Mouse (Mus musculus) right cerebral cortex, postnatal 25 days (tissue): ENCODE measurements at regions not wholly inside any gene's neighbourhood (a gene's known extent, or its start where the extent isn't known, plus 50 kb on each side); places are given as distances from the start of the nearest gene placed in this dataset.

ENCODE experiments used
- DNase-seq: peaks from one replicate; pipeline ENCODE4 v3.0.0; 2022

DNA sequence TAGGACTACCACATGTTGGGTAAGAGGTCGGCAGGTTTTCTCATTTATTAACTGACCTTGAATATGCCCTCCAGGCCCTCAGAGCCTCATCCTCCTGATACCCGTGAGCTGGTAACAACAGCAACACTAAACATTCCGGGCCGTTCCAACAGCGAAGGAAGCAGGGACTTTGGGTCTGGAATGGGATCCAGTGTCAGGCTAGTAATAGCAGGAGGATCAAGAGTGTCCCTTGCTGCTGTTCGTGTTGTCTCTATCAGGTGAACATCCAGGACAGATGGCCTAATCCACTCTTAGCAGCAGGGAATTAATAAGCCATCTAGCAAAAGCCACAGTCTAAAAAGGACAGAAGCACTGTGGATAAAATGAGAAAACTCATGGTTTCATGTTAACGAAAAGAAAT, 106.7 kb downstream of the Cpeb2 start:
- no peak for DNase-seq

DNA sequence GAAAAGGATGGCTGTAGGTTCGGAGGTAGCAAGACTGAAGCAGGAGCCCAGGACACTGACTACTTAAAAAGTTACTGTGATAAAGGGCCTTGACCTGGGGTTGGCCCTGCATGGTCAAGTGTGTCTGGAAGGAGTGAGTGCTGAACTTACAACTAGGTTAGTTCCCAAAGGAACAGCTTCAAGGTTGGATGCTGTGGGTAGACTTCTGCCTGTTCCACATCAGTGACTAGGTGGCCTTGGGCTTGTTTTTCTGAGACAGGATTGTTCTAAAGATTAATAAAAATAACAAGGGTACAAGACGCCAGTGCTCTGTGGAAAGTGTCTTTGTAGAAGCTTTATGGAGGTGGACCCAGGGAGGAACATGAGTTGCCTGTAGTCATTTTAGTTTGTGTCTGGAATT, 108.5 kb downstream of the Cpeb2 start:
- DNase-seq: no peak

DNA sequence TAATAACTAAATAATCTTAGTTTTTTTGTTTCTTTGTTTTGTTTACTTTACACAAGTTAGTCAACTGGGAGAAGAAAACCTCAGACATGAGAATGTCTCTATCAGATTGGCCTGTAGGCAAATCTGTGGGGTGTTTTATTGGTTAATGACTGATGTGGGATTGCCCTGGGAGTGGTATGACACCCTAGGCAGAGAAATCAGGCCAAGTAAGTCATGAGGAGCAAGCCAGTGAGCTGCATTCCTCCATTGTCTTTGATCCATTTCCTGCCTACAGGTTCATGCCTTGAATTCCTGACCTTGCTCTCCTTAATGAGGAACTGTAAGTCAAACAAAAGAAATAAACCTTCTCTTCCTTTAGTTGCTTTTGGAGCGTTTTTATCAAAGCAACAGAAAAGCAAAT, 111.5 kb downstream of the Cpeb2 start:
- no peak for DNase-seq

GRCm38 (mm10) chr5:43350987-43351386, 118.0 kb downstream of the Cpeb2 start:
- DNase-seq: no peak

- DNase-seq: no peak
These were observed 120.3 kb downstream of the Cpeb2 start for GRCm38 (mm10) chr5:43353021-43353990.

GRCm38 (mm10) chr5:43354351-43354942, 121.5 kb downstream of the Cpeb2 start:
- no peak for DNase-seq

GRCm38 (mm10) chr5:43355026-43355580, 122.1 kb downstream of the Cpeb2 start:
- peak; percentile 79 for DNase-seq

DNA sequence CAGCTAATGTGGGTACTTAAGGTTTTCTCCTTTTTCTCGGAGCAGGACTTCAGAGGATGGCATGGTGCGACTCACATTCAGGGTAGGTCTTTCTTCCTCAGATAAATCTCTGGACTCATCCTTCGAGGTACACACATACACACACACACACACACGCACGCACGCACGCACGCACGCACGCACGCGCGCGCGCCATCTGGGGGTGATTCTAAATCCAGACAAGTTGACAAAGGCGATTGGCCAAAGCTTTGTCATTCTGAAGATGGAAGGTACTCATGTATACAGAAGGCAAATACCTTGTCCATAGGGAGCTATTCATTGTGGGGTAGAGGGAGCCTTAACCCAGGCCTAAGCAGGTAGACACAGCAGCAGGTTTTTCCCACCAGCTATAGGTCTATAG, 122.9 kb downstream of the Cpeb2 start:
- DNase-seq: no peak

DNA sequence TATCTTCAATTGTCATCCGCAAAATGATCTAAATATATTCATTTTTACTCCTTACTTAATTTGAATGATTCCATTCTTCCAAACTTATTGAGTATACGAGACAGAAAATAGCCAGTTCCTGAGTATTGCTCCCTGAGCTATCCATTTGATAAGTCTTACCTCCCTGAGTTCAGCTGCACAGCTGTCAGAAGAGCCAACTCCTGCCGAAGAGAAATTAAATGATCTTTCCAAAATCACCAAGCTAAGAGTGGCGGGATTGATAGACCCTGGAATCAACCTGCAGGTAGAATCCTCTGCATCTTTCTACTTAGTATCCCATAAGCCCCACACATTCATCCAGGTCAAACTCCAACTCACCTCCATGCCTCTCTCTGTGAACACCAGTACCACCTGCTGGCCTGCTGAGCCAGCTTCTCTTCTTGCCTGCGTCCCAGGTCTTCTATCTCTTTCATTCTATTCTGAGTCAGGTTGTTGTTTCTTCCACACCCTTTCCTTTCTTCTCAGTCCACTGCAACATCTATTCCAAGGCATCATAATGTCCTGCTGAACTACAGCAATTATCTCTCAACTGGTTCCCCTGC, 124.2 kb downstream of the Cpeb2 start:
- DNase-seq: no peak

GRCm38 (mm10) chr5:43357901-43358300, 124.9 kb downstream of the Cpeb2 start:
- no peak for DNase-seq

- no peak for DNase-seq
These were observed 126.2 kb downstream of the Cpeb2 start for GRCm38 (mm10) chr5:43358928-43359765.

DNA sequence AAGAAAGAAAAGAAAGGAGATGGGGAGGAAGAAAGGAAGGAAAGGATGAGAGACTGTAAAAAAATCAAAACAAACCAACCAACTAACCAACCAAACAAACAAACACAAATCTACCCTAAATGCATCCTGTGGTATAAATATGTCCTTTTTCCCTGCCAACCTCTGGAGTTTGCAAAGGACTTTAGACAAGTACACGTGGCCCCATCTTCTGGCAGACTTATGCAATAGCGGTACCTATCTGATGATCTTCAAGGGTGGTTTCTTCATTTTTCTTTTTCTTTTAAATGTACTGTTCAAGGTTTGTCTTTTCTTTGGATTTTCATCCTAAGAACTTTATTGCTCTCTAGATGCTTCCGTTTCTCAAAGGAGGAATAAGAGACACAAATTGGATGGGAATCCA, 127.3 kb downstream of the Cpeb2 start:
- no peak for DNase-seq

GRCm38 (mm10) chr5:43361026-43361425, 128.1 kb downstream of the Cpeb2 start:
- no peak for DNase-seq

DNA sequence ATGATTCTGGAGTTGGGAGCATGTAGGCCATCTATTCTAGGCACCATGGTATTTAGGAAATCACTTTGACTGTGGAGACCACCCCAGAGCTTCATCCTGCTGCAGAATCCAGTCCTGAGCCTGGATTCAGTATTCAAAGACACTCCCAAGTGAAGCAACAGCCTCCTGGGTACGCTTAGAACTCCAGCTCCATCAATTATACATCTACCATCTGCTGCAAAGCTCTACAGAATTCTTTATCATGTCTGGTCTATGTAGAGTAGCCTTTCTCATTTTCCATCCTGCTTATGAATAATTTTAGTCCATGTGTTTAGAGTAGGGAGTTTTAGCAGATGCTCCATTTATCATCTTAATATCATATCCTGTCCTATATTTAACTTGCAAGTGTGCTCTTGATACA, 139.4 kb downstream of the Cpeb2 start:
- no peak for DNase-seq

DNA sequence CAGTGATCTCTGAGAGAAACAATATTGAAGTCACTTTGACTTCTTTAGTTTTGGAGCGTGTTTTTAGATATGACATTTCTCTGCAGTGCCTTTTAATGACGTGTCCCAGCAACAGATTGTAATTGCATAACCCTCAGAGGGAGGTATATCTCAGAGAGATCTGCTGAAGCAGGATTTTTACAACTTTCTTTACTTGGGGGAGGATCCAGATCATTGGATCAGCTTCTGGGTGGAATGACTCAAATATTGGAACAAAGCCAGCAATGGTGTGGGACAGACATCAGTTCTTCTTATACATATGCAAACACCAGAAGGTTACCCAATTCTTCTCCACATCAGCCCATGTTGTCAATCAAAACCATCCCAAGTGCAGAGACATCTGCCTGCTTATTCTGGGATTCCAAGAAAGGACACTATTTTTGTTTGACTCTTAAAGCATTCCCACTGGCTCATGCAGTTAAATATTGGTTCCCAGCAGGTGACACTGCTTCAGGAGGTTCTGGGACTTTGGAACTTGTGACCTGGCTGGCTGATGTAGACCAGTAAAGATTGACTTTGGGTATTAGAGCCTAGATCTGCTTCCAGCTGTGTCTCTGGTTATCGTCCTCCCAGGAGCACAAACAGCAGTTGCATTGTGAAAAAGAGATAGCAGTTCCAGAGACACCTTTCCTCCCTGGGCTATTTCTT, 130.5 kb upstream of the C1qtnf7 start:
- DNase-seq: no peak

DNA sequence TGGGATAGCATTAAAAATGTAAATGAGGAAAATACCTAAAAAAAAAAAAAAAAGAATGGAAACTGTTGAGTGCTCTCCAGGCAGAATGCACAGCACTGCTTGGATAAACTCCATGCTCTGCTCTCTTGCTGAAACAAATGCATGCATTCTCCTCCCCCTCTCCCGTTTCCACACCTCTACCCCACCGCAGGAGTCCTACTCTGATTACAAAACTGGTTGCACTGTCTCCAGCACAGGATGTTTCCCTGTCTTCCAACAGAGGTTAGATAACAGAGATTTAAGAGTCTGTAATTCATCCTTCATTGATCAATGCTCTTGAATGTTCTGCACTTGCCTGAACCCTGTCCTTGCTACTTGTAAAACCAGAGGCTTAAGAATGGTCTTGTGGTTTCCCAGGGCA, 124.3 kb upstream of the C1qtnf7 start:
- no peak for DNase-seq

DNA sequence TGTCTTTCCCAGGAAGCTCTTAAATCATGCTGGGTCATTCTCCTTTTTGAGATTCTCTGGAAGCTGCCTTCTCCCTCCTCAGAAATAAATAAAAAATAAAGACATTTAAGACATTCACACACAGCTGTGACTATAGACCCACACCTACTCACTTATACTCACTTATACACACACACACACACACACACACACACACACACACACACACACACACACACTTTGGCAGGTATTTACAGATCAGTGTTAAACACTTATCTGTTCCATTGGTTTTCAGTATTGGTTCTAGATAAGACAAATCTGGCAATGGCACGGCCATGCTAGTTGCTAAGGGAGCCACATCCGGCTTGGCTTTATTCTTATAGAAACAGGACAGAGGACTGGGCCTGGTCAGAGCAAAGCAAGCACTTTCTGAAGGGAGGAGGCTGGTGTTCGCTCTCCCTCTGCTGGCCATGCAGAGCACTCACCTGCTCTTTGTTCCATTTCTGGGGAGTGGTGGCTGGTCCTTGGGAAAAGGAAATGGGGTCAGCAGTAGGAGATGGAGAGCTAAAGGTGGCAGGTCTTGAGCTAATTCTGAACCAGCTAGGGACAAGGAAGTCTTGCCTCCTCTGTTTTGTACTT, 123.8 kb upstream of the C1qtnf7 start:
- DNase-seq: no peak

- no peak for DNase-seq
These were observed 122.3 kb upstream of the C1qtnf7 start for GRCm38 (mm10) chr5:43392908-43393545.

GRCm38 (mm10) chr5:43417259-43417658, 98.1 kb upstream of the C1qtnf7 start:
- no peak for DNase-seq

DNA sequence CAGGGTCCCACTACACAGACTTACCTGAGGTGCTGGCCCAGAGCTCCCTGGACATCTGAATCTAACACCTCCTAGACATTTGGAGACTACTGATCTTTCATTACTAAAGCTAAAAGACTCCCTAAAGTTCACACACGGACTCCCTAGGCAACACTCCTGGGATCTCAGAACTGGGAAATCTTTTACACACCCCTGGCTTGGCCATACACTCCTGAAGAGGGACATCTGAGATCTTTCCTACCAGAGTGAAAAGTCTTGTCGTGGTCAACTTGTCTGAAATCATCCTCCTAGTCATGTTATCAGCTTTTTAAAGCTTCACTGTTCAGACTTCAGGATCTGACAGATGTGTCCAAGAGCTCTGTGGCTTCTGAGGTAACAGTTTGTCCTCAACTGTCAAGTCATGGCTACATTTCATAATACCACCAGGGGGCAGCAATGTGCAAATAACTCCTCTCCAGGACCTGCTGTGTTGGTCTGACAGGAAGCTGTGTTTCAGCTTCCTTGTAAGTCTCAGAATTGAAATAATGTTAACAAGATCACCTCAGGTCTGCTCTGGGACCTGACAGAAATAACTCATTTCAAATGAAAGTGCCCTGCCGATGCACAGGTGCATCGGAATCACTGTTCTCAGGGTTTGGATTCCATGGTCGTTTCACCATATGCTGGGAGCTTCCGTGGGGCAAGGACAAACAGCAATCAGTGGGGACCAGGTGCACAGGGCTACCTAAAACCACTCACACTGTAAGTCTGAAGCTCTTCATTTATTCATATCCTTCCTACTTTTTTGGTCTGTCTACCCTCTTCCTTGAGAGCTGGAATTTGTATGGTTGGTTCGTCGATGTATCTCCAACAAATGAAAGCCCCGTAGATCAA, 92.3 kb upstream of the C1qtnf7 start:
- peak; percentile 48 for DNase-seq
